Mouse (Mus musculus) olfactory bulb, adult 2 months (tissue): Measurements from ENCODE around the gene Aicda.

ENCODE experiments used
- CTCF ChIP-seq: fragments of 200-500 bp; IDR thresholded peaks from 2 replicates; pipeline ENCODE4 v1.5.1; 2012; ENCODE audit warnings: low read depth, mild to moderate bottlenecking, low read length, moderate library complexity; ENCODE audit not compliant: insufficient read depth
- POLR2A ChIP-seq: fragments of 200-500 bp; IDR thresholded peaks from 2 replicates; pipeline ENCODE4 v1.6.1; 2012; ENCODE audit warnings: mild to moderate bottlenecking, low read depth, low read length, moderate library complexity; ENCODE audit not compliant: insufficient read depth

DNA sequence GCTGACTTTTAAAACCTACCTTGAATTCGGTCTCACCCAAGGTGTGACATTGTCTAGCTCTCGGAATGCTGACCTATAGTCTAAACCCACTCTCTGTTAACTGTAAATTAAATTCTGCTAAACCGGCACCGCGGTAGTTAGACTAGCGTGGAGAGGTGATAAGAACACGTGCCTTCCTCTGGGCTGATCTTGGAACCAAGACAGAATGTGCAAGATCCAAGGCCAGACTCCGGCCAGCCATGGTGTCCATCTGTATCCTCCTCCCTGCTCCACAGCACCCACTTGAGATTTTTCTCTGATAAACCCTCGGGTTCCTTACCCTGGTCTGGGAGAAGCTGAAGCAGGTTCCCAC, 55.8 kb downstream of the Aicda start:
- TF ChIP-seq CTCF = no peak
- TF ChIP-seq POLR2A = no peak
